Mouse (Mus musculus): Measurements from ENCODE around the gene Rpap3. TPM values are rescaled to one million over a fixed set of nuclear protein-coding genes. Genes with fewer than 3 reads are reported as not detected.
A peak's percentile ranks its signal among the peaks of the same experiment; 100 is the strongest.

Gene Rpap3
- total RNA-seq, 2 experiments from 2014 or later, result 32.0 to 33.7 TPM

- no peak for DNase-seq (ENCODE audit: low spot score in 2 of 2)
Measured at GRCm38 (mm10) chr15:97657856-97658754, 47.5 kb downstream of the Rpap3 start.

- DNase-seq (ENCODE audit: low spot score in 2 of 2), result no peak
Measured at GRCm38 (mm10) chr15:97657420-97657819, 48.2 kb downstream of the Rpap3 start.

- no peak for DNase-seq (ENCODE audit: low spot score in 2 of 2)
Measured at GRCm38 (mm10) chr15:97649726-97650125, 55.9 kb downstream of the Rpap3 start.

- DNase-seq (ENCODE audit: low spot score in 2 of 2), result peak in 1 of 2 experiments; percentile 51
Measured at GRCm38 (mm10) chr15:97648176-97648575, 57.4 kb downstream of the Rpap3 start.

GRCm38 (mm10) chr15:97646426-97646825, 59.2 kb downstream of the Rpap3 start:
- DNase-seq (ENCODE audit: low spot score in 2 of 2), result no peak

GRCm38 (mm10) chr15:97643986-97644385, 61.6 kb downstream of the Rpap3 start:
- DNase-seq (ENCODE audit: low spot score in 2 of 2), result no peak

Other genes starting within 250 kb of the Rpap3 start
- gene Endou, start 25.5 kb upstream of the Rpap3 start, total RNA-seq (2021), result under 1 TPM; 0.62 to 0.73 TPM
- 10 to 100 TPM; 37.3 to 43.3 TPM for gene Rapgef3, start 62.1 kb upstream of the Rpap3 start, total RNA-seq (2021)
- 100 to 1,000 TPM; 104 to 118 TPM for gene Slc48a1, start 72.7 kb upstream of the Rpap3 start, total RNA-seq (2021)
- gene Hdac7, start 138.7 kb upstream of the Rpap3 start, total RNA-seq (2021), result 10 to 100 TPM; 29.1 to 32.0 TPM
- gene Vdr, start 204.8 kb upstream of the Rpap3 start, total RNA-seq (2021), result under 1 TPM in 1 of 2 experiments, not detected in 1; 0.07 TPM

Data from layer of hippocampus, postnatal 10 days (tissue).